Comparison of ENCODE assay signal across 8 mouse cellular contexts in the genomic region with DNA sequence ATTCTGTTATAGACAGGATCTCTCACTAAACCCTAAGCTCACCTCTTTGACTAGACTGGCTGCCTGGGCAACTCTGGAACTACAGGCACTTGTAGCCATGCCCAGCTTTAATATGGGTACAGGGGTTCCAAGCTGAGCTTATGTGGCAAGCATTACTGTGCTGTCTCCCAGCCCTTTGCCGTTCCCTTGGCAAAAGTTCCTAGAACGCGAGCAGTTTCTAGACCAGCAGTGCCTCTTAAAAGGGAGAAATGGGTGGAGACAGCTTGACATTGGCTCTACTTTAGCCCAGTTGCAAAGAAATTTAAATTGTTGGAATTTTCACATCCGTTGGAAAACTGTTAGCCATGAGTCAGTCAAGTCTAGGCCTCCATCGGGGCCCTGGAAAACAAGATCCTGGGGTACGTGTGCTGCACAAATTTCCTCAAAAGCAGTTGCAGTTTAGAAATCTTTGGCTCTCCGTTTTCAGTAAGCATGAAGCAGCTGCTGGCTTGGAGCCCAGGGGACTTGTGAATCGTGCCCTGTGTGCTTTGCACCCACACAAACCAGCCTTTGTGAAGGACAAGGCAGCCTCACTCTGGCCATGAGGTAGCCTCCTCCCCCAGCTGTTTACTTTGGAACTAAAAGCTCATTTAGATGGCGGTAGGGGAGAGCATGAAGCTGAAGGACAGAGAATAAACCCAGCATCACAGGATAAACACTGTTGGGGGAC.
DNase-seq lines count a peak whose midpoint lies in the region; ATAC-seq lines count a peak whose summit lies in the region.

No protein-coding gene starts in this region.

- no peaks in the 10 kb centered on the region for H3K9me3 ChIP-seq in hindbrain, embryonic 14.5 days (ENCODE audit: control insufficient read depth, low read length)

- peak; percentile 88 to 95 for DNase-seq in adrenal gland, adult (ENCODE audit: inconsistent age in 2 of 2, low spot score in 1 of 2)
- DNase-seq in cerebellum, postnatal 36 days: peak; percentile 40 to 48
- DNase-seq in frontal cortex, postnatal 36 days (ENCODE audit: low spot score in 2 of 2): peak; percentile 76 to 85
- peak; percentile 78 for DNase-seq in hindbrain, embryonic 14.5 days (ENCODE audit: low spot score)
- DNase-seq in left cerebral cortex, adult 11 months (ENCODE audit: low spot score): peak; percentile 82
- DNase-seq in lung, postnatal 36 days: peak; percentile 77
- DNase-seq in right cerebral cortex, postnatal 25 days: peak; percentile 71

- no peak overlapping the region; the same call in 1 of the 2 replicates for H3K4me2 ChIP-seq in hindbrain, embryonic 14.5 days (replicated peaks)

- H3K4me1 ChIP-seq in hindbrain, embryonic 14.5 days (replicated peaks; ENCODE audit: control insufficient read depth, insufficient read depth, low read length): peaks cover 27% of the 10 kb centered on the region

- no peaks in the 10 kb centered on the region for H3K36me3 ChIP-seq in hindbrain, embryonic 14.5 days (replicated peaks; ENCODE audit: control insufficient read depth, insufficient read depth)

- H3K4me3 ChIP-seq in hindbrain, embryonic 14.5 days (replicated peaks; ENCODE audit: low read length): no peak overlapping the region

- peak overlapping the region; percentile 80 for H3K27ac ChIP-seq in hindbrain, embryonic 14.5 days

- H3K27me3 ChIP-seq in hindbrain, embryonic 14.5 days (ENCODE audit: control insufficient read depth, insufficient read depth, low read length): no peaks in the 10 kb centered on the region

- H3K9ac ChIP-seq in hindbrain, embryonic 14.5 days: no peak overlapping the region

- 28% methylated on average over 9 of the region's 9 CpGs for WGBS in hindbrain, embryonic 14.5 days

- peak; percentile 87 for ATAC-seq in hindbrain, embryonic 14.5 days (ENCODE audit: low FRiP score)
- ATAC-seq in inflammation-experienced regulatory T-cells, adult 6 months: no peak
